Mouse (Mus musculus) olfactory bulb, adult 2 months (tissue): ENCODE data around the gene Phf24.

ENCODE experiments used
- CTCF ChIP-seq: fragments of 200-500 bp; IDR thresholded peaks from 2 replicates; pipeline ENCODE4 v1.5.1; 2012; ENCODE audit warnings: low read depth, mild to moderate bottlenecking, low read length, moderate library complexity; ENCODE audit not compliant: insufficient read depth
- POLR2A ChIP-seq: fragments of 200-500 bp; IDR thresholded peaks from 2 replicates; pipeline ENCODE4 v1.6.1; 2012; ENCODE audit warnings: mild to moderate bottlenecking, low read depth, low read length, moderate library complexity; ENCODE audit not compliant: insufficient read depth

GRCm38 (mm10) chr4:42902730-42903129, 13.7 kb upstream of the Phf24 start:
- TF ChIP-seq CTCF (no peak), POLR2A (no peak)
